In the genomic region with DNA sequence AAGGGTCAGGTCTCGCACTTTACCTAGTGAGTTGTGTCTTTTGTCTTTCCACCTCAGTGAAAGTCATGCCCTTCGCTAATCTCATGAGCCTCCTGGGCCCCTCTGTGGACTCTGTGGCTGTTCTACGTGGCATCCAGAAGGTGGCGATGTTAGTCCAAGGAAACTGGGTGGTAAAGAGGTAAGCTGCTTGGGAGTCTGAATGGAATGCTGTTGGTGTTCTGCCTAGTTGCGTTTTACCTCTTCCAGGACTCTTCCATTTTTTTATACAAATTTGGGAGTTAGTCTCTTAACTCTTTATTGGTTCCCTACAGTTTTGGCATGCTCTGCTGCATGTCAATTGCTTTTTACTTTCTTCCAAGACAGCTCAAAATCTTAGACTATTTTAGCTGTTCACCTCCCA, we compare ENCODE assay signal across 8 mouse cellular contexts. TPM values are rescaled to one million over a fixed set of nuclear protein-coding genes. Genes with fewer than 3 reads are reported as not detected.
DNase-seq lines count a peak whose midpoint lies in the region; ATAC-seq lines count a peak whose summit lies in the region.

No protein-coding gene starts in this region.

- peak; percentile 61 to 63 for DNase-seq in left cerebral cortex, adult 18-20 months (ENCODE audit: low spot score in 2 of 2)
- DNase-seq in left cerebral cortex, adult 8-10 months (ENCODE audit: low spot score in 2 of 2), result no peak
- DNase-seq in Muller cell, postnatal 12 days (ENCODE audit: inconsistent ontology term), result peak; percentile 51
- DNase-seq in cerebellum, postnatal 36 days, result peak; percentile 29 to 40
- DNase-seq in left cerebral cortex, postnatal 25 days (ENCODE audit: low spot score in 2 of 2), result peak; percentile 35 to 70
- DNase-seq in neural tube, embryonic 10.5 days (ENCODE audit: extremely low spot score, low spot score), result peak; percentile 48

- ATAC-seq in hematopoietic stem cell, adult 5-6 weeks (replicated peaks in 1 of 2; ENCODE audit: insufficient read depth in 1 of 2, low FRiP score in 2 of 2, low TSS enrichment in 1 of 2, low read depth in 1 of 2, poor library complexity in 2 of 2, severe bottlenecking in 2 of 2), result peak; percentile 78 to 82; a peak in 3 of 4 replicates
- no peak; the same call in 1 of the 2 replicates for ATAC-seq in monocyte, adult 5-6 weeks (replicated peaks; ENCODE audit: insufficient number of reproducible peaks, low FRiP score, low TSS enrichment, poor library complexity, severe bottlenecking)

- intact Hi-C loops in left cerebral cortex, postnatal 25 days (cut with DNase I), result loop anchor here (1.0 to 2.0 kb wide), 2 partner anchors 130 to 186 kb away; no protein-coding TSS in a partner anchor

RNA-seq across cellular contexts. Expression of a gene that starts 17.2 kb away (rescaled TPM):
- 10 to 100 TPM; 27.0 to 27.4 TPM for total RNA-seq in left cerebral cortex, adult 18-20 months (2021)
- total RNA-seq in left cerebral cortex, adult 8-10 months (2022), result 10 to 100 TPM; 25.8 to 31.6 (median 30.3) TPM
- 25.8 and 28.4 TPM in 2 replicates for total RNA-seq in hematopoietic stem cell, adult 5-6 weeks (2017)
- 10 to 100 TPM; 25.2 TPM for total RNA-seq in left cerebral cortex, postnatal 25 days (2021)
- 12.7 to 15.4 TPM (median 14.8 TPM) in 3 replicates for total RNA-seq in monocyte, adult 5-6 weeks (2017)

RNA-seq across cellular contexts. Expression of a gene that starts 47.4 kb away (rescaled TPM):
- total RNA-seq in left cerebral cortex, adult 18-20 months (2021), result 10 to 100 TPM in 1 of 2 experiments, 1 to 10 TPM in 1; 9.0 to 11.4 TPM
- 10 to 100 TPM in 3 of 4 experiments, 1 to 10 TPM in 1; 8.7 to 12.5 (median 10.7) TPM for total RNA-seq in left cerebral cortex, adult 8-10 months (2022)
- 1.4 and 9.1 TPM in 2 replicates for total RNA-seq in hematopoietic stem cell, adult 5-6 weeks (2017)
- 1 to 10 TPM; 7.8 to 8.7 TPM for total RNA-seq in left cerebral cortex, postnatal 25 days (2021)
- 5.9 to 17.3 TPM (median 17.3 TPM) in 3 replicates for total RNA-seq in monocyte, adult 5-6 weeks (2017)

RNA-seq across cellular contexts. Expression of a gene that starts 47.6 kb away (rescaled TPM):
- total RNA-seq in left cerebral cortex, adult 18-20 months (2021), result under 1 TPM; 0.21 to 0.46 TPM
- total RNA-seq in left cerebral cortex, adult 8-10 months (2022), result 1 to 10 TPM in 1 of 4 experiments, under 1 TPM in 3; 0.18 to 2.4 (median 0.48) TPM
- not detected in 2 replicates for total RNA-seq in hematopoietic stem cell, adult 5-6 weeks (2017)
- total RNA-seq in left cerebral cortex, postnatal 25 days (2021), result under 1 TPM; 0.41 TPM
- total RNA-seq in monocyte, adult 5-6 weeks (2017), result not detected in 3 replicates

Comparison
In these comparisons a context has a peak if more than half of its experiments do, and no peak if none do; other contexts are left out.
1. DNase-seq: peak in left cerebral cortex, adult 18-20 months (2 of 2), Muller cell, postnatal 12 days (single experiment), cerebellum, postnatal 36 days (2 of 2), left cerebral cortex, postnatal 25 days (2 of 2) and neural tube, embryonic 10.5 days (single experiment); none in left cerebral cortex, adult 8-10 months (0 of 2).